Mouse (Mus musculus) neural tube, embryonic 10.5 days (tissue): ENCODE measurements at regions not wholly inside any gene's neighbourhood (a gene's known extent, or its start where the extent isn't known, plus 50 kb on each side); places are given as distances from the start of the nearest gene placed in this dataset.
"Not testable (repeated sequence)": the region's sequence is repeated elsewhere in the genome, so short reads cannot be mapped to it uniquely, and the experiment has no call there.

Experiments used
- DNase-seq: peaks from one replicate; pipeline ENCODE4 v3.0.0-alpha.2; 2017; ENCODE audit warnings: low spot score; ENCODE audit errors: extremely low spot score

GRCm38 (mm10) chr4:53263776-53264175 is 104.1 kb upstream of the Abca1 start:
- no peak for DNase-seq

GRCm38 (mm10) chr4:53262466-53262865 is 102.8 kb upstream of the Abca1 start:
- no peak for DNase-seq

GRCm38 (mm10) chr4:53261556-53262140 is 102.0 kb upstream of the Abca1 start:
- DNase-seq: no peak

GRCm38 (mm10) chr4:53258975-53259374 is 99.3 kb upstream of the Abca1 start:
- no peak for DNase-seq

- no peak for DNase-seq
Measured at GRCm38 (mm10) chr4:53256996-53257395, 97.3 kb upstream of the Abca1 start.

GRCm38 (mm10) chr4:53254483-53254882 is 94.8 kb upstream of the Abca1 start:
- DNase-seq: no peak

- DNase-seq: no peak
Measured at GRCm38 (mm10) chr4:53253680-53254079, 94.0 kb upstream of the Abca1 start.

GRCm38 (mm10) chr4:53250325-53250724 is 90.6 kb upstream of the Abca1 start:
- no peak for DNase-seq

GRCm38 (mm10) chr4:53246083-53246747 is 86.5 kb upstream of the Abca1 start:
- DNase-seq: no peak

GRCm38 (mm10) chr4:53245553-53245952 is 85.9 kb upstream of the Abca1 start:
- DNase-seq: no peak

- DNase-seq: not testable (repeated sequence)
Measured at GRCm38 (mm10) chr4:53243473-53243872, 83.8 kb upstream of the Abca1 start.

- no peak for DNase-seq
Measured at GRCm38 (mm10) chr4:53239856-53240255, 80.2 kb upstream of the Abca1 start.

GRCm38 (mm10) chr4:53238314-53239259 is 78.9 kb upstream of the Abca1 start:
- DNase-seq: no peak

GRCm38 (mm10) chr4:53235870-53236269 is 76.2 kb upstream of the Abca1 start:
- DNase-seq: no peak

GRCm38 (mm10) chr4:53232436-53232835 is 72.7 kb upstream of the Abca1 start:
- no peak for DNase-seq

GRCm38 (mm10) chr4:53231867-53232266 is 72.2 kb upstream of the Abca1 start:
- no peak for DNase-seq

- DNase-seq: no peak
Measured at GRCm38 (mm10) chr4:53231046-53231445, 71.4 kb upstream of the Abca1 start.

GRCm38 (mm10) chr4:53228444-53228843 is 68.7 kb upstream of the Abca1 start:
- DNase-seq: peak; percentile 21

- no peak for DNase-seq
Measured at GRCm38 (mm10) chr4:53227771-53228170, 68.1 kb upstream of the Abca1 start.

GRCm38 (mm10) chr4:53227071-53227470 is 67.4 kb upstream of the Abca1 start:
- no peak for DNase-seq

- no peak for DNase-seq
Measured at GRCm38 (mm10) chr4:53226376-53226775, 66.7 kb upstream of the Abca1 start.

GRCm38 (mm10) chr4:53223379-53223778 is 63.7 kb upstream of the Abca1 start:
- DNase-seq: no peak
